Mouse (Mus musculus) limb, embryonic 13.5 days (tissue): ENCODE measurements around the gene Gm12790. TPM values are rescaled to one million over a fixed set of nuclear protein-coding genes. Genes with fewer than 3 reads are reported as not detected.
A peak's percentile ranks its signal among the peaks of the same experiment; 100 is the strongest.
"Not testable (repeated sequence)": the region's sequence is repeated elsewhere in the genome, so short reads cannot be mapped to it uniquely, and the experiment has no call there.

Experiments used
- ATAC-seq: fragments of 200-750 bp; cut with Nextera tagmentation; 2 replicates; pipeline ENCODE4 v1.8.0; 2017; ENCODE audit warnings: low read depth, moderate number of reproducible peaks, moderate TSS enrichment; ENCODE audit not compliant: low FRiP score
- H3K27ac ChIP-seq: fragments of 300-500 bp; sonication (generic); 2 replicates; pipeline ENCODE4 v1.5.1; 2015; ENCODE audit warnings: inconsistent platforms, mild to moderate bottlenecking, moderate library complexity
- H3K27me3 ChIP-seq: fragments of 300-500 bp; sonication (generic); 2 replicates; pipeline ENCODE4 v1.6.1; 2015; ENCODE audit warnings: mild to moderate bottlenecking, inconsistent platforms
- H3K36me3 ChIP-seq: fragments of 300-500 bp; sonication (generic); 2 replicates; pipeline ENCODE4 v1.6.1; 2015; ENCODE audit warnings: inconsistent platforms, mild to moderate bottlenecking, moderate library complexity
- H3K4me1 ChIP-seq: fragments of 300-500 bp; sonication (generic); 2 replicates; pipeline ENCODE4 v1.6.1; 2015; ENCODE audit warnings: inconsistent platforms
- H3K4me2 ChIP-seq: fragments of 300-500 bp; sonication (generic); replicated peaks from 2 replicates; pipeline ENCODE4 v1.6.1; 2015; ENCODE audit warnings: inconsistent platforms, mild to moderate bottlenecking, moderate library complexity
- H3K4me3 ChIP-seq: fragments of 300-500 bp; sonication (generic); 2 replicates; pipeline ENCODE4 v1.5.1; 2015; ENCODE audit warnings: moderate library complexity, mild to moderate bottlenecking, inconsistent platforms
- H3K9ac ChIP-seq: fragments of 300-500 bp; sonication (generic); 2 replicates; pipeline ENCODE4 v1.6.1; 2015; ENCODE audit warnings: mild to moderate bottlenecking, inconsistent platforms
- H3K9me3 ChIP-seq: fragments of 300-500 bp; sonication (generic); 2 replicates; pipeline ENCODE4 v1.6.1; 2016; ENCODE audit warnings: inconsistent platforms
- WGBS: fragments of 180-500 bp; shearing (Covaris S2); methylation state at CpG from one replicate; pipeline ENCODE4 v1.1.7; 2015; 5-methylcytosine and 5-hydroxymethylcytosine counted together
- polyA plus RNA-seq: library from polyadenylated mRNA; unstranded; fragments of >200 nt; fragmentation: Nextera tagmentation; extraction: Ambion mirVana; gene quantifications from 2 replicates; pipeline ENCODE4 v1.2.1, GENCODE M21; 2015

The Gm12790 gene
- polyA plus RNA-seq, result not detected in 2 replicates

GRCm38 (mm10) chr4:101980949-101981348 lies at the start of gene Gm12790:
Gene Gm12790, minus strand, starts transcription at chr4:101981049.
- H3K4me1 ChIP-seq, H3K4me2 ChIP-seq, H3K27ac ChIP-seq, H3K4me3 ChIP-seq, H3K9ac ChIP-seq, H3K27me3 ChIP-seq, H3K9me3 ChIP-seq, H3K36me3 ChIP-seq, ATAC-seq: not testable (repeated sequence)
- 100% methylated on average over 1 of the region's 5 CpGs for WGBS

DNA sequence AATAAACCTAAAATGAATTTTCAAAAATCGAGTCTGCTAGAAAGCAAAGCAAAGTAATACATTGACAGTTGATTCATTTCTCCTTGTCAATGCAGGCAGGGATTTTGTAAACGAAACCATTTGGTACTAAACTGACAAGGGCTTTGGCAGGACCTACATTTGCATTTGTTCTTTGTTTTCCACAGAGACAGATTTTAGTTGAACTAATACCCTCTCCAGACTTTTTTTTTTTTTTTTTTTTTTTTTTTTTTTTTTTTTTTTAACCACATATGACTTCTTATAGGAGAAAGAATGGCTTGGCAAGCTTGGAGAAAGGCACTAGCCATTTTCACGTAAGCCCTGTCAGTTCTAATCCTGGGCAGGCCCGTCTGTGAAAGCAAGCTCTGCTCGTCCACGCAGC lies 45.8 kb upstream of the Gm12790 start:
- Histone ChIP-seq H3K4me2 (no peak overlapping the region), H3K4me3 (no peak overlapping the region), H3K9ac (no peak overlapping the region), H3K9me3 (no peaks in the 10 kb centered on the region), H3K27ac (no peak overlapping the region), H3K27me3 (no peaks in the 10 kb centered on the region), H3K36me3 (no peaks in the 10 kb centered on the region), H3K4me1 (no peaks in the 10 kb centered on the region)
- ATAC-seq, result no peak
- 88% methylated on average over 6 of the region's 6 CpGs for WGBS

- Histone ChIP-seq H3K27me3 (0 out of 2 replicates have a peak, but pooled peaks cover 4% of the 10 kb centered on the region), H3K9me3 (no peaks in the 10 kb centered on the region), H3K4me1 (no peaks in the 10 kb centered on the region), H3K4me3 (no peak overlapping the region), H3K36me3 (no peaks in the 10 kb centered on the region), H3K4me2 (no peak overlapping the region), H3K27ac (no peak overlapping the region), H3K9ac (no peak overlapping the region; the same call in 1 of the 2 replicates)
- WGBS, result 41% methylated on average over 15 of the region's 15 CpGs
- 0 out of 2 replicates have a peak, but pooled peaks have one; percentile 51 for ATAC-seq
Observed at GRCm38 (mm10) chr4:101998267-101998922, 17.5 kb upstream of the Gm12790 start.

DNA sequence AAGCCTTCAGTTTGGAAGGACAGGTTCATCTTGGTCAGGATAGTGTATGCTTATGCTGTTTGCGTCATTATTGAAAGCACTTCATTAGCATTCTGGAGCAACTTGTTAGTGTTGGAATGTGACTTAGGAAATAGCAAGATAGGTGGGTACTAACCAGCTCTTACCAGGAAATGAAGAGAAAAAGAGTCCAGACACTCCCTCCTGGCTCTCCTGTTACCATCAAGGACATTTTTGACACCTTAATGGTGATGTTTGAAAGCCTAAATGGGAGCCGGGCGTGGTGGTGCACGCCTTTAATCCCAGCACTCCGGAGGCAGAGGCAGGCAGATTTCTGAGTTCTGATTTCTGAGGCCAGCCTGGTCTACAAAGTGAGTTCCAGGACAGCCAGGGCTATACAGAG lies 16.6 kb upstream of the Gm12790 start:
- Histone ChIP-seq H3K4me1 (no peaks in the 10 kb centered on the region), H3K9me3 (no peaks in the 10 kb centered on the region), H3K27me3 (0 out of 2 replicates have a peak, but pooled peaks cover 4% of the 10 kb centered on the region), H3K4me2 (no peak overlapping the region), H3K9ac (no peak overlapping the region), H3K27ac (no peak overlapping the region), H3K36me3 (no peaks in the 10 kb centered on the region), H3K4me3 (no peak overlapping the region)
- WGBS, result 95% methylated on average over 5 of the region's 5 CpGs
- no peak for ATAC-seq

DNA sequence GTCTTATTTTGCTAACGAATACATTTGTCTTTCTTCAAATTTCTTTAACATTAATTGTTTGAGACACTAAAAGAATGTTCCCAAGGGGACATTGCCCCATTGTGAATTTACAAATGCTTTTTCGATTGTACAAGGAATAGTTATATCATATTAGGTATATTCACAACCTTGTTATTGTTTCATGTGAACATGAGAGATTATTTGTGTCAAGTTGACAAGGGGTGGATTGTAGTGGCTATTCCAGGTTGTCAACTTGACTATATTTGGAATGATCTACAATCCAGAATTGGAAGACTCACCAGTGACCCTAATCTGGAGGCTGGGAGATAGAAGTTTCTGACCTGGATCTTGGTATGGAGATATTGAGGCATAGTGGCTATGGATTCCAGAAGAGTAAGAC lies 5.5 kb upstream of the Gm12790 start, which contains the start of gene Gm12789:
Gene Gm12789, plus strand, starts transcription at position 301 of the 400 bp plus-strand sequence.
- not testable (repeated sequence) for H3K27ac ChIP-seq, H3K4me3 ChIP-seq, H3K27me3 ChIP-seq, H3K9me3 ChIP-seq, H3K4me1 ChIP-seq, H3K4me2 ChIP-seq, H3K9ac ChIP-seq, H3K36me3 ChIP-seq, ATAC-seq
- WGBS, result 91% methylated on average over 2 of the region's 2 CpGs

DNA sequence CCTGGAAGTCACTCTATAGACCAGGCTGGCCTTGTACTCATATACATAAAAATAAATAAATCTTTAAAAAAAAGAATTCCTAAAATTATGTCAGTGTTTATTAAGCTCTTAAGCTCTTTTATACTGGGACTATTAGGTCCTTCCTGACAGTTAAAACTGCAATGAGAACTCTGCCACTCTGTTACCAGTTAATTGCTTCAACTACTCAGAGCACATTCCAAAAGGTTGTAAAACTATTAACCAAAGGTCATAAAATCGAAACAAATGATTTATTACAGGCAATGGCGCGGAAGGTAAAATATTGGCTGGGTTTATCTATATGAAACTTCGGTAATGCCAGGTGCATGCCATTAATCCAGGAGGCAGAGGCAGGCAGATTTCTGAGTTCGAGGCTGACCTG lies 4.8 kb upstream of the Gm12790 start:
- 52% methylated on average over 5 of the region's 5 CpGs for WGBS

GRCm38 (mm10) chr4:101940107-101940506 lies 40.7 kb downstream of the Gm12790 start, which contains the start of gene Gm12794:
Gene Gm12794, plus strand, starts transcription at chr4:101940407.
- H3K27me3 ChIP-seq, H3K9me3 ChIP-seq, H3K4me1 ChIP-seq, H3K36me3 ChIP-seq, H3K4me3 ChIP-seq, ATAC-seq, H3K4me2 ChIP-seq, H3K9ac ChIP-seq, H3K27ac ChIP-seq: not testable (repeated sequence)
- 72% methylated on average over 2 of the region's 2 CpGs for WGBS

More for the DNA sequence above, 4.8 kb upstream of the Gm12790 start:
- Histone ChIP-seq H3K9me3 (no peaks in the 10 kb centered on the region), H3K36me3 (no peaks in the 10 kb centered on the region), H3K9ac (no peak overlapping the region), H3K27me3 (no peaks in the 10 kb centered on the region), H3K4me1 (no peaks in the 10 kb centered on the region), H3K4me2 (no peak overlapping the region), H3K27ac (no peak overlapping the region), H3K4me3 (no peak overlapping the region)
- ATAC-seq, result no peak

Other genes with a start within 250 kb of the Gm12790 start
- gene B020004J07Rik, start 137.0 kb downstream of the Gm12790 start, polyA plus RNA-seq, result not detected in 2 replicates
- gene C130073F10Rik, start 87.3 kb downstream of the Gm12790 start, polyA plus RNA-seq, result not detected in 2 replicates
- not detected in 2 replicates for gene Gm12800, start 71.9 kb downstream of the Gm12790 start, polyA plus RNA-seq
- not detected in 2 replicates for gene Gm12794, start 40.6 kb downstream of the Gm12790 start, polyA plus RNA-seq
- gene Gm12789, start 5.6 kb upstream of the Gm12790 start, polyA plus RNA-seq, result not detected in 2 replicates
- gene Pde4b, start 106.5 kb upstream of the Gm12790 start, polyA plus RNA-seq, result 14.8 and 16.2 TPM in 2 replicates